ENCODE assay signal across 12 mouse cellular contexts in the genomic region with DNA sequence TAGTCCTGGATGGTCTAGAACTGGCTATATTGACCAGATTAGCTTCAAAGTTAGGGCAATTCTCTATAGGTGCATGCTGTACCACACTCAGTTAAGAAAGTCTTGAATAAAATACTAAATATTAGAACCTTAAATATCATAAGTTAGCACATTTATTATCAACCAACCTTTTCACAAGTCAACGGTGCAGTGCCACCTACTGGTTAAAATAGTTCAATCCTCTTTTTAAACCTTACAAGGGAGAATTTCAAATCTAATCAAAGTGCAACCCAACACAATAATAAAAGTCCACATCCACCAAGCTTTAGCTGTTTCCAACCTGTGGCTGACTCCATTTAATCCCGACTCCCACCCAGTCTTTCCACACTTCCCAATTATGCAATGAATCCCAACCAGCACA. TPM values are rescaled to one million over a fixed set of nuclear protein-coding genes. Genes with fewer than 3 reads are reported as not detected.
A peak's percentile ranks its signal among the peaks of the same experiment; 100 is the strongest.
DNase-seq lines count a peak whose midpoint lies in the region; TF ChIP-seq lines count a peak whose summit lies in the region.
"Had no signal": no experiment of that assay in that cellular context is flagged by ENCODE, and none has a peak within 500 bp of the region (broad histone marks: within the 10 kb centered on the region; RNA-seq: fewer than 3 reads in every experiment).

No protein-coding gene starts in this region.

- H3K9me3 ChIP-seq in E14TG2a.4 (ENCODE audit: low read length): no peaks in the 10 kb centered on the region
- H3K9me3 ChIP-seq: megakaryocyte, embryonic 14.5 days had no signal

- H3K27me3 ChIP-seq in E14TG2a.4 (ENCODE audit: insufficient read depth, low read length): no peaks in the 10 kb centered on the region
- H3K27me3 ChIP-seq: megakaryocyte, embryonic 14.5 days had no signal

- H3K27ac ChIP-seq in layer of hippocampus, adult 2 months: no peak overlapping the region

- peak; percentile 36 for DNase-seq in embryo, embryonic 10 days (ENCODE audit: low spot score)
- no peak for DNase-seq in embryo, embryonic 9.5 days (ENCODE audit: extremely low spot score)
- no peak for DNase-seq in layer of hippocampus, adult 2 months (ENCODE audit: low spot score in 2 of 2)
- DNase-seq in layer of hippocampus, adult 11-12 months (ENCODE audit: low spot score): no peak
- DNase-seq in forelimb bud, embryonic 11.5 days (ENCODE audit: low read depth, low spot score): peak; percentile 4
- DNase-seq in spleen, adult 12 weeks (ENCODE audit: low spot score): no peak
- DNase-seq in ovary, adult 18-20 months (ENCODE audit: low spot score): no peak
- DNase-seq: cerebellum, adult 9-11 months; layer of hippocampus, postnatal 36 days had no signal

- no peaks in the 10 kb centered on the region for H3K36me3 ChIP-seq in E14TG2a.4 (ENCODE audit: insufficient read depth, low read length)

- peaks cover 4% of the 10 kb centered on the region; the same call in 1 of the 2 replicates for H3K4me1 ChIP-seq in E14TG2a.4 (replicated peaks; ENCODE audit: low read depth, low read length)
- H3K4me1 ChIP-seq: megakaryocyte, embryonic 14.5 days had no signal

- peak; percentile 82 for TF ChIP-seq CTCF in layer of hippocampus, adult 2 months (conservative IDR thresholded peaks at IDR 0.05)
- 0 out of 2 replicates have a peak, but pooled peaks have one; percentile 11 for TF ChIP-seq CTCF in E14TG2a.4 (conservative IDR thresholded peaks at IDR 0.05; ENCODE audit: low read length)

- H3K4me3 ChIP-seq in layer of hippocampus, adult 2 months: no peak overlapping the region
- no peak overlapping the region for H3K4me3 ChIP-seq in E14TG2a.4 (replicated peaks; ENCODE audit: low read length)
- H3K4me3 ChIP-seq: megakaryocyte, embryonic 14.5 days had no signal

RNA-seq across cellular contexts. Expression of gene Ccdc141, which starts 33.5 kb away (rescaled TPM):
- 10 to 100 TPM; 17.1 to 27.7 TPM for total RNA-seq in layer of hippocampus, adult 2 months (2021)
- total RNA-seq: neutrophil, adult 5-6 weeks had no signal

Comparison
In these comparisons a context has a peak if more than half of its experiments do, and no peak if none do; other contexts are left out.
1. DNase-seq: peak in embryo, embryonic 10 days (single experiment) and forelimb bud, embryonic 11.5 days (single experiment); none in embryo, embryonic 9.5 days (single experiment), layer of hippocampus, adult 2 months (0 of 2), layer of hippocampus, adult 11-12 months (single experiment), spleen, adult 12 weeks (single experiment) and ovary, adult 18-20 months (single experiment).